Mouse (Mus musculus): ENCODE measurements around the gene Slc16a8. TPM values are rescaled to one million over a fixed set of nuclear protein-coding genes. Genes with fewer than 3 reads are reported as not detected.
A peak's percentile ranks its signal among the peaks of the same experiment; 100 is the strongest.
"Not testable (repeated sequence)": the region's sequence is repeated elsewhere in the genome, so short reads cannot be mapped to it uniquely, and the experiment has no call there.

The Slc16a8 gene
- total RNA-seq, 2 experiments from 2014 or later, result 0.18 to 0.25 TPM

DNA sequence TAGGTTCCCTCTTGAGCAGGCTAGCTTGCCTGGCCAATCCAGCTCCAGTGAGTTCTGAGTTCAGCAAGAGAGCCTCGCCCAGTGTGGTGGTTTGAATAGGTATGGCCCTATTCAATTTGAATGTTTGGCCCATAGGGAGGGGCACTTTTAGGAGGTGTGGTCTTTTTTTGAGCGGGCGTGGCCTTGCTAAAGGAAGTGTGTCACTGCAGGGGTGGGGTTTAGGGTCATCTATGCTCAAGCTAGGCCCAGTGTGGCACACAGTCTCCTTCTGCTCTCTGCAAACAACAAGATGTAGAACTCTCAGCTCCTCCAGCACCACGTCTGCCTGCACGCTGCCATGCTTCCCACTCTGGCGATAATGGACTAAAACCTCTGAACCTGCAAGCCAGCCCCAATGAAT lies 9.2 kb upstream of the Slc16a8 start:
- DNase-seq (ENCODE audit: low spot score in 2 of 2), result no peak

DNA sequence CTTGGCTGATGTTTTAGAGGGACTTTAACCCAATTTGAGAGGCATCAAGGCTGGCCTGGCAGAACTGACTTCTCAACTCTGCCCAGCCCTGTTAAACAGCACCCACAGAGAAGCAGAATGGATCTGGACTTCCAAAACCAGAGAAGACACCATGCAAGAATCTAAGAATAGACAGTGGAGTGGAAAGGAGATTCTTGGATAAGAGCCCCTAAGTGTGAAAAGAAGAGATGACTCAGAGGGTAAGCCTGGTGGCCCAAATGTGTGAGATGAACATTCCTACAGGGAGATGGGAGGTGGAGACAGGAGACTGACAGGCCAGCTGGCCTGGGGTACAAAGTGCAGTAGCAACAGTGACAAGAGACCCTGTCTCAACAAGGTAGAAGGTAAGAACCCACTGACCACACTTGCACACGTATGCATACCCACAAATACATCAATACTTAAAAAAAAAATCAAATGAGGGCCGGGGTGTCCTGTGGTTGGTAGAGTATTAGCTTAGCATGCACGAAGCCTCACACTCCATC lies 8.3 kb upstream of the Slc16a8 start:
- DNase-seq (ENCODE audit: low spot score in 2 of 2), result no peak

DNA sequence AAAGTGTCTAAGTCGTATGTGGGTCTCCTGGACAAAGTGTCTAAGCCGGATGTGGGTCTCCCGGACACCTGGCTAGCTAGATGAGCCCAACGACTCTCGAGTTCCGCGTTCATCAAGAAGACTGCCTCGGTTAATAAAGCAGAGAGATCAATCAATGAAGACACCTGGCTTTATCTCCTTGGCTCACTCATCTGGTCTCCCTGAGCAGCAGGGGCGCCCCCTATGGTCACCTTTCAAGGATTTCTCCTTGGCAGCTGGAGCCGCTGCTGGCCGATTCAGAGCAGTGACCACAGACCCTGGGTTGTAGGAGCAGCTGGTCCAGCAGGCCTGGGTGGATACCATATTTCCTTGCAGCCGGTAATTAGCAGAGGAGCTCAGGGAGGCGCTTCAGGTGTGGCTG lies 7.8 kb upstream of the Slc16a8 start:
- DNase-seq (ENCODE audit: low spot score in 2 of 2), result no peak

DNA sequence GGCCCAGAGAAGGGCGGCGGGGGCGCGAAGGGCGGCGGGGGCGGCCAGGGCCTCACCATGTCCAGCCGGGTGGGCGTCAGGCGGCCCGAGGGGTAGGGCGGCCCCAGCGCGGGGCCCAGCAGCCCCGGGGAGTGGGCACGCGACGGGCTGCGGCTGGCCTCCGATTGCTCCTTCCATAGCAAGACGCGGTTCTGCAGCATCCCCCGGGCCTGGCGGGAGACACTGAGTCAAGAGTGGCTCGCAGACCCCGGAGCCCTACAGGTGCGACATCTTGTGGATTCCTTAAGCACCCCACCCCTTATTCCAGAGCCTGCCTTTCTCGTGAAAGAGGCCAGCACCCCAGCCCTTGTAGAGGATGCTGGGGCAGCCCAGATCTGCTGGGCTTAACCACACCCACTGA lies 7.2 kb upstream of the Slc16a8 start:
- no peak for DNase-seq (ENCODE audit: low spot score in 2 of 2)

DNA sequence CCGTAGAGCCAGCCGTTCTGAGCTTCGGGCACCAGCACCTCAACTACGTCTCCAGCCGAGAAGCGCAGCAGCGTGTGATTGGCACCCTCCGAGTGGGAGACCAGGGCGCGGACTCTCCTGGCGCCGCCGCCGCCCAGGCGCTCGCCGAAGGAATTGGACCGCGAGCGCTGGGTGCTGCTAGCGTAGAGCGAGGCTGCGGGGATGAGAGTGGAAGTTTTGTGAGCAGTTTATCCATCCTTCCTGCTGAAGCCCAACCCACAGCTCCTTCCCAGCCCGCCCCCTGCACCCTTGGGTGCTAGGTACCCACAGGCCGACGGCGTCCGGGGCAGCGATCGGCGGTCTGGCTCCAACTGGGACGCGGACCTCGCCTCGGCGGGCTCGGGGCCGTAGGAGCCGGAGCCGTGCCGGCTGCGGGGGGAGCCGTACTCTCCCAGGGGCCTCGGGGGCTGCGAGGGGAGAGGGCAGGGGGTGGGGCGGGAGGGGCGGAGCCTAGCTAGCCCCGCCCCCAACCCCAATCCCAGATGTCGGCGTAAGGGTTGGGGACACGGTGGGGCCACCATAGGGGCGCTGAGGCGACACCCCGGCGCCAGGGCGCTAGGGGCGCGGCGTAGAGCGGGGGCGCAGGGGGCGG lies 6.6 kb upstream of the Slc16a8 start:
- peak in 1 of 2 experiments; percentile 29 for DNase-seq (ENCODE audit: low spot score in 2 of 2)

DNA sequence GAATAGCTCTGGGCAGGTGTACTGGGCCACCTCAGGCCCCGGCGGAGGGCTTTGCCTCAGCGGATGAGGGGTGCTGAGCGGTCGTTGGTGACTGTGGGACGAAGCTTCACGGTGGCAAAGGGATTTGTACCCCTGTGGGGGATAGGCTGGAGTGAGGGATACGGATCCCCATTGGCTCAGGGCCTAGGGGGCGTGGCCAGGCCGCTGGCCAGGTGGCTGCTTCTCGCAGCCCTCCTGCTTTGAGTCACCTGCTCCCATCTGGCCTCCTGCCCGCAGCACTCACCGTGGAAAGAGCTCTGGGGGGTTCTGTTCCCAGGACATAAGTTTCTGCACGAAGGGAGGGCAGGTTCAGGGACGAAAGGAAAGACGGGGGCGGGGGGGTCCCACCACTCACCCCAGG lies 4.0 kb upstream of the Slc16a8 start:
- no peak for DNase-seq (ENCODE audit: low spot score in 2 of 2)

DNA sequence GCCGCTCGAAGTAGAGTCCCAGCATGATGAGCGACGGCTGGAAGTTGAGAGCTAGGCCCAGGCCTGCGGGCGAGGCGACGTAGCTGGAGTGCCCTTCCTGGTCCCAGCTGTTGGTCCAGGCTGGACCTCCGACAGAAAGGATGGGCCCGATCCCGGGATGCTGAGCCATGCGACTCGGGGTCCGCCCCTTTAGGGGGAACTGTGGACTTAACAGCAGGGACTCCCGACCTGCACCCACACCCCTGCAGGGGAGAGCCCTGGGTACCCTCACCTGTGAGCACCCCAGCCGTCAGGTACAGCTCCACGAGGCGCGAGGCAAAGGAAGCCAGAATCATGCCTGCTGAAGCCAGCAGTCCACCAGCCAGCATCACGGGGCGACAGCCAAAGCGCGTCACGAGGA lies 2.0 kb downstream of the Slc16a8 start:
- DNase-seq (ENCODE audit: low spot score in 2 of 2), result no peak

DNA sequence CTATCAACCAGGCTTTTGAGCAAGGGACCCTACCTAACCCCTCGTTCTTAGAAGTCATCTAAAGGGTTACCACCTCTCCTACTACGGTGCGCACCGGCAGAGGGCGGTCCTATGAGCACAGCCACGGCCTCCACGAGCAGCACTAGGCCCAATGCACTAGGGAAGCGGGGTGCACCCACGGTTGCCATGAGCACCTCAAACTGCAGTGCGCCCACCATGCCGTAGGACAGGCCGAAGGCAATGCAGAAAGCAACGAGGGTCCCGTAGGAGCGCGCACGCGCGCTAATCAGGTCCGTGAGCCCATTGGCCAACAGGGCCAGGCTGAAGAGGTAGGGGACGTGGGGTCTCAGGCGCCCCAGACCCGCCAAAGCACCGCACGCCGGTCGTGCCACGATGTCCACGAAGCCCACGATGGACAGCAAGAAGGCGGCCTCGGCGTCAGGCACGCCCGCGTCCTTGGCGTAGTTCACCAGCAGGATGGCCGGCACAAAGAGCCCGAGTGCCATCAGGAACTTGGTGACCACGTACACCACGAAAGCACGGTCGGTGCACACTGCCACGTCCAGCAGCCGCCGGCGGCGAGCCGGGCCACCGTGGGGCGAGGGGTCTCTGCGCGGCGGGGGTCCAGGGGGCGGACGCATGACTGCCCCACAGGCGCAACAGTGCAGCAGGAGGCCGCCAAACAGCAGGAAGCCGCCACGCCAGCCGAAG lies 2.6 kb downstream of the Slc16a8 start:
- peak in 1 of 2 experiments; percentile 38 for DNase-seq (ENCODE audit: low spot score in 2 of 2)

DNA sequence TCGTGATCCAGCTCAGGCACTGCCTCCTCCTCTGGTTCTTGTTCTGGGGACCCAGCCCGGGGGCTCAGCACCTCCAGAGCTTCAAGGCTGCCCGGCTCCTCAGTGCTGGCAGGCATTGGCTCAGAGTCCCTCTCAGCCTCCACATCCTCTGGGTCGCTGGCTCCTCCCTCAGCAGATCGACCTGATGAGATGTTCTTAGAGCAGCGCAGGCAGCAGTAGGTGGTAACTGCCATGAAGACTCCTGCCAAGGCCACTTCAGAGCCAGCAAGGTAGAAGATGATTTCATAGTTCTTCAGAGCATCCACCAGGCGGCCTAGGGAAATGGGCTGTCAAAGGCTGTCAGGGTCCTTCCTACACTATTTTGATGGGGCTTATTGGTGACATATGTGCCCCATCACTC lies 3.4 kb downstream of the Slc16a8 start:
- no peak for DNase-seq (ENCODE audit: low spot score in 2 of 2)

DNA sequence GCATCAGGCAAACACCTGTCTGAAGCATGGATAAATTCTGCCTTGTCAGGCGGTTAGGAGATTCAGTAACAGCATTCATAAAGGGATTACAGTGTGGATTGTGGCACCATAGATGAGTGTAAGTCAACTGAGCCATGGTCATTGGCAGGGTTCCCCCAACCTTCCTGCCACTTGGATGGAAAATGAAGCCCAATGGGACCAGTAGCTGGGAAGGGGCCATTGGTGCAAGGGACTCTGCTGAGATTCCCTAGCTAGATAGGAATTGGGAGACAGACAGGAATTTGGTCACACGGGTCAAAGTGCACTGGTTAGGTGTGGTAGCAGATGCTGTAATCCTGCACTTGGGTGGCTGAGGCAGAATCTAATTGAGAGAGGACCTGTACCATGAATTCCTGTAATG lies 4.3 kb downstream of the Slc16a8 start:
- no peak for DNase-seq (ENCODE audit: low spot score in 2 of 2)

DNA sequence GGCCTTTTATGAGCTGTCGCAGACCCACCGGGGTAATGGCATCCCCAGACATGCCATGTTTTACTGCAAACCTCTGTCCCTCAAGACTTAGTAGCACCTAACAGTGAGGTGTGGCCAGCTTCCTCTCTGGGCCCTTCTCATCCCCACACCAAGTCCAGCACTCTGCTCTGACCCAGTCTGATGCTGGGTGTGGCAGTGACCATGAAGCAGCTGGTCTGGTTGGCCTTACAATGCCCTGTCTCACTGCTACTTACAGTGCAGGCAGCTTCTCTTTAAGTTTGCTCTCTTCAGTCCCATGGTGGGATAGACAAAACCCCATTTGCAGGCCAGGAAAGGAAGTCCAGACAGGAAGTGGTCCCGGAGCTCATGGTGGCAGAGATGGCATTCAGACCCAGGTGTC lies 9.2 kb downstream of the Slc16a8 start:
- no peak for DNase-seq (ENCODE audit: low spot score in 2 of 2)

DNA sequence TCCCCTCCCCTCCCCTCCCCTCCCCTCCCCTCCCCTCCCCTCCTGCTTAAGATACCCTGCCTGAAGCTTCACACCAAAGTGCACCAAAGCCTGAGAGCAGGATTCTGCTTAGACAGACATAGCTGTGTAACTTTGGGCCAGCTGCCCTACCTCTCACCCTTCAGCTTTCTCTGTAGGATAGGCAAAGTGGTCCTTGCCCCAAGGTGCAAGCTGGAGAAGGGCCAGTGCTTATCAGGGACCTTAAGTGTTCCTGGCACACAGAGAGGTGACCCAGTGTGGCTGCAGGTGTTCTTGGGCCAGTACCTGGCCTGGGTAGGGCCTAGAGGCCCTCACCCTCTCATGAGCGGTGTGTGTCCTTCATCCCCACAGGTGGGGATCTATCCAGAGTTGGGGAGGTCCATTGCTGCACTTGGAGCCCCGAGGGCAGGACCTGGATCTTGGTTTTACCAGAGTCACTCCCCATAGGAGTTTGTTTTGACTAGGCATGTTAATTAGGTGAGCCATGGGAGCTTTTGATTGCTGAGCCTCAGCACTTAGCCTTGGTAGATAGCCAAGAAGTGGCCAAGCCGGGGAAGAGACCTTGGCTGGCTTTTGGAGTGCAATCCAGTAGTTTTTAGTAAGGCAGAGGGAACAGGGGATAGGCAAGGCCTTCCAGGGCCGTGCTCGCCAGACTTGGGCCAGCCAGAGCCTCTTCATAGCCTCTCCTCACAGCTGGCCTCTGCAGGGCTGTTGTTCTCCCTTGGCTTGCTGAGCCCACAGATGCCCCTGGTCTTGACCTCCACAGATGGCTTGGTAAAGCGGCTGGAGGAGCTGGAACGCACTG lies 10.3 kb downstream of the Slc16a8 start:
- DNase-seq (ENCODE audit: low spot score in 2 of 2), result no peak

DNA sequence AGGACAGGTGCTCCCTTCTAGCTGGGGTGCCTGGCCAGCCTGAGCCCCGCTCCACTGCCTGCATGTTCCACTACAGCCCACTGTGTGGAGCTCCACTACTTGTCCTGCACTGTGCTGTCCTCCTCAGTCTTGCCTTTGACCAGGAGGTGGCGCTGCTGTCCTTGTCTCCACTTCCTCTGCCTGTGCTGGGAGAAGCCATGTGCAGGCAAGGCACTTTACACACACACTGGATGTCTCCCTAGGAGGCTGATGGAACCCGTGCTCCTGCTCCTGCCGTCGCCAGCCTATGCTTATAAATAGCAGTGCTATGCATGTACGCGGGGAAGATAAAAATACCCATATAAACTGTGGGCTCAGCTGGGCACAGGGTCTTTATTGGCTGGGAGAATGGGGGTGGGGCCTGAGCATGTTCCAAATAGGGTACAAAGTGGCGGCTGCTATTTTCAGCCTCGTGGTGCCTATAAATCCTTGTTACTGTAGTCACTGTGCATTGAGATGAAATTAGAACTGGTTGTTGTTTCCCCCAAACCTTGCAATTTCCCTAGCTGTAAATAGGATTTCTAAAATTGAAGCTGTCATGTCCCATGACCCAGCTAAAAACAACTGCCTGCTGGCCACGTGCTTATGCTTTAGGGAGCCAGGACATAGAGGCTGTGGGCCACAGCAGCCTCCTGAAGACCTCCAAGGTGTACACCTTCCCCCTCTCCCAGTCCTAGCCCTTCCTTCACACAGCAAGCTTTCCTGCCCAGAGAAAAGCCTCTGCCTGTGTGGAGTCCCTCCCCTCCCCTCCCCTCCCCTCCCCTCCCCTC lies 11.1 kb downstream of the Slc16a8 start:
- DNase-seq (ENCODE audit: low spot score in 2 of 2), result peak; percentile 96 to 99

DNA sequence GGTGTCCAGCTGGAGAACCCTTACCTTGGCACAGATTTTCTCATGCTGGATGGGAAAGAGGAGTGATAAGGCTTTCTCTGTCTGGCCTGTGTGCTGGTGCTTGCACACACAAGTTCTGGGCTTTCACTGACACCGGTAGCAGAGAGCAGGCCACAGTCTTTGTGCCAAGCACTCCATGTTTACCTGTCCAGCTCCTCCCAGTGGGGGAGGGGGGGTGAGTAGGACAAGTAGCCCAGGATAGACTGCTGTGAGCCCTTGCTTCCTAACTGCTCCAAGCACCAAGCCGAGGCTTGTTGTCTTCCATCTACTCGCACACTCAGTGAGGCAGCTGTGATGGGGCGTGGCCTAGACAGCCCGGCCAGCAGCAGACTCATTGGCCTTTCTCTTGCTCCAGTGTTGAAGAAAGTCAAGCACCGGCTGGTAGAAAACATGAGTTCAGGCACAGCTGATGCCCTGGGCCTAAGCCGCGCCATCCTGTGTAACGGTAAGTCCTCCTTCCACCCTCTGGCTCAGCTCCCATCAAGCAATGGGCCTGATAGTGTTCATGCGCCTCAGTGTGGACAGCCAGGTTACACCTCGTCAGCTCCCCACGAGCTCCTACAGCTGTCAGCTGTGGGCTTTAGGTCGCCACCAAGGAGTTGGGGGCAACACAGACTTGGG lies 11.9 kb downstream of the Slc16a8 start:
- no peak for DNase-seq (ENCODE audit: low spot score in 2 of 2)

DNA sequence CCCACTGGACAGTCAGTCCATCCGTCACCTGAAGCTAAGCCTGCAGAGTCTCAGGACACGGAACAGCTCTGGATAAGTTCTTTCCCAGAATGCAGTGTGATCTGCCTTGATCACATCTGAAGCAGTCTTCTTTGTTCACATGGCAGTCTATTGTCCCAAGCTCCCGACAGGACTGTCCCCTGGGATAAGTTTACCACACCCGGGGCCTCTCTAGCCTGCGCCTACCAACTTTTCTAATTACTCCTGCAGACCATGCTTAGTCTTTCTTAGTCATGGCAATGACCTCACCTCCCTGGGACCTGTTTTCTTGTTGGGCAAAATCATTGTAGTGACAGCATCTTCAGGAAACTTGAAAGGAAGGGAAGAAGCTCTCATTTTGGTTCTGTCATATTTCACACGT lies 16.5 kb downstream of the Slc16a8 start:
- no peak for DNase-seq (ENCODE audit: low spot score in 2 of 2)

DNA sequence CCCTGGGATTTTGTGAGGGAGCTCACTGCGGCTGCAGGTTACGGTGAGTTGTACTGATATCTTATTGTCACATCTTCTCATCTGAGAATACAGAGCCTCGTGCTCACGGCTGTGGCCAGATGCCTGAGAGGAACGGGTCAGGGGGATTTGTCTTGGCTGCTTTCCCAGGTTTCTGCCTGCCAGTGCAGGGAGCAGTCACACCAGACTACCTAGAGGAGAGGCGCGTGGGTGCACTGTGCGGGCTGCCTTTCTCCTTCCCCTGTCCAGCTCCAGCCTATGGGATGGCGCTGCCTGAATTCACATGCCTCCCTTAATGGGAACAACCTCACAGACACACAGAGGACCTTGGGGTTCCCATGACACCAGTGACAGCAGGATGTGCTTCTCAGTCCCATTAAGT lies 19.3 kb downstream of the Slc16a8 start:
- no peak for DNase-seq (ENCODE audit: low spot score in 2 of 2)

DNA sequence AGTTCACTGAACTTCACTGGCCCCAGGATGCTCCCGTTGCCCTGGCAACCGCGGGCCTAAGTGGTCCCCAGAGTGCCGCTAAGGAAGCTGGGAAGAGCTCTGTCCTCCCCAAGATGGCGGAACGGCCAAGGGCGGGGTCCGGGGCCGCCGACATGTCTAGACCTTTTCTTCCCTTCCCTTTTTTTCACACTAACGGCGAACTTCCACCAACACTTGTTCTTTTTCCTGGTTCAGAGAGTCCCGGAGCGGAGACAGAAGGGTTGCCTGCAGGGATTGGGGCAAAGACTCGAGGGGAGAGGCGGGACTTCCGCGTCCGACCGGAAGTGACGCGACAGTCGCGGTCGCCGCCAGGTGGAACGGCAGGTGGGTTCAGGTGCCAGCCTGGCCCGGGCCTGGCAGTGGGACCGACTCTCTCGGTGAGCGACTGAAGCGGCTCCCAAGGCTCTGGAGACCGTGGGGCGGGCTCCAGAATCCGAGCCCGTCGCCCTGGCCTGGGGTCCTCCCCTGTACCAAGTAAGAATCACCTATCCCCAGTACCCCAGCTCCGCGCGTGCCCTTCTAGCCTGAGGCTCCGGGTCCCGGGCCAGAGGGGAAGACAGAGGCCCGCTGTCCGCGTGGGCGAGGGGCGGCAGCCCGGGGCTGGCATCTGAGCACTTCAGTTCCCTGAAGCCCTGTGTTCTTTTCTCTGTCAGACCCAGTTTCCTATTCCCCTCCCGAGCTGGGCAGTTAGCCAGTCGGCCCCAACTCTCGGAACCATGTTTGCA lies 25.3 kb downstream of the Slc16a8 start, which contains the start of the genes Pick1 and Gm49486:
Pick1 (plus strand) TSS at position 116 of the 764 bp plus-strand sequence.
Gm49486 (plus strand) TSS at position 334 of the 764 bp plus-strand sequence.
- DNase-seq (ENCODE audit: low spot score in 2 of 2), result peak; percentile 80 to 89

DNA sequence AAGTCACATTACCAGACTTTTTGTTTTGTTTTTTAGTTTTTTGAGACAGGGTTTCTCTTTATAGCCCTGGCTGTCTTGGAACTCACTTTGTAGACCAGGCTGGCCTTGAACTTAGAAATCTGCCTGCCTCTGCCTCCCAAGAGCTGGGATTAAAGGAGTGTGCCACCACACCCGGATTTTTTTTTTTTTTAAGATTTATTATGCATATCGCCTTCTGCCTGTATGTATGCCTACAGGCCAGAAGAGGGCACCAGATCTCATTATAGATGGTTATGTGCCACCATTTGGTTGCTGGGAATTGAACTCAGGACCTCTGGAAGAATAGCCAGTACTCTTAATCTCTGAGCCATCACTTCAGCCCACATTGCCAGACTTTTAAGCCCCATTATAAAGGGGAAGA lies 28.8 kb downstream of the Slc16a8 start:
- not testable (repeated sequence) for DNase-seq (ENCODE audit: low spot score in 2 of 2)

DNA sequence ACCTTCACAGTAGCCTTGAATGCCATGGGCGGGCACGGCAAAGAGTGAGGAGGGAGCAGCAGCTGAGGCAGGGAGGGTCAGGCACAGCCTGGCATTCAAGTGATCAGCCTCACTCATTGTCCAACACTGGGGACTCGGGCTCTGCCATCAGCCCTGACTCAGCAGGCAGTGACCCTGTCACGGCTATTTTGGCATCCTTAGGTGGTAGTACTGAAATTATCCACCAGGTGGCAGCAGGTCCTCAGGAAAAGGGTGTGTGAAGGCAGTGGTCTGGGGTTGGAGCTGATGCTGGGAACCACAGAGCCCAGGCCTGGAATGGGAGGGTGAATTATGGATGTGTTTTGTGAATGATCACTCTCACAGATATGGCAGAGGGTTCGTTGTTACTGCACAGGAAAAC lies 29.9 kb downstream of the Slc16a8 start:
- peak; percentile 83 to 91 for DNase-seq (ENCODE audit: low spot score in 2 of 2)

DNA sequence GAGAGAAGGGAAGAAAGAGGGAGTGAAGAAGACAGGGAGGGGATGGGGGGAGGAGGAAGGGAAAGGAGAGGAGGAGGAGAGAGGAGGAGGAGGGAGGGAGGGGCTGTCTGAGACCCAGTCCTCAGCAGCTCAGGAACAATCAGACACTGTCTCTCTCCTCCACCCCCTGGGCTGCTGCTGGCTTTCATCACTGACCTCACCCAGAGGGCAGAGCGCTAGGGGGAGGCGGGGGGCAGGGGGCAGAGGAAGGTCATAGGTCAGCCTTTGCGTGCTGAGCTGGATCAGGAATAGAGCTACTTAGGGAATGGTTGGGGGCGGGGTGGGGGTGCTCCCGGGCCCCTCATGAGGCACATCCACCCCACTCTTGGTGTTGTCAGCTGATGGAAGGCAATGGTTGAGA lies 30.9 kb downstream of the Slc16a8 start:
- DNase-seq (ENCODE audit: low spot score in 2 of 2), result no peak

Measured in layer of hippocampus, adult 18-20 months (tissue).